Mouse (Mus musculus) frontal cortex, postnatal 25 days (tissue): ENCODE results near the gene Angptl1.

Experiments used
- DNase-seq, 2 experiments: peaks; one replicate each; pipeline ENCODE4 v3.0.0; 2022; ENCODE audit warnings: low spot score in 2 of 2

Angptl1 gene

GRCm38 (mm10) chr1:156870616-156871015, 32.3 kb downstream of the Angptl1 start:
- no peak for DNase-seq

GRCm38 (mm10) chr1:156884782-156885181, 46.4 kb downstream of the Angptl1 start:
- DNase-seq, result no peak

DNA sequence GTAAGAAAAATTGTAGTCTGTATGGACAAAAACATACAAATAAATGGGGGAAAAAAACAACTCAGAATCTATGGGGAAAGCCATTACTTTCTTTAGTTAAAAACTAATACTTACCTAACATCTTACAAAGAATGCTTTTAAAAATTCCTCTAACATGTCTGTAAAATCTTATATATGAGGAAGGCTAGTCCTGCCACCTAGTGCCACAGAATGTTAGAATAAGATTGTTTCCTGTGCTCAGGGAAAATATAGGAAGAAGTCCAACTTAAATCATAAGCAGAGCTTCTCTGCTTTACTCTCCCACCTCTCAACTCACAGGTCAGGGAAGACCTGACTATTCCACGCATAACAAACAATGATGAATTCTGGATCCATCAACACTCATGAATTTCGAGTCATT, 47.5 kb downstream of the Angptl1 start:
- no peak for DNase-seq

- DNase-seq, result no peak
Measured at GRCm38 (mm10) chr1:156888830-156889229, 50.5 kb downstream of the Angptl1 start.

DNA sequence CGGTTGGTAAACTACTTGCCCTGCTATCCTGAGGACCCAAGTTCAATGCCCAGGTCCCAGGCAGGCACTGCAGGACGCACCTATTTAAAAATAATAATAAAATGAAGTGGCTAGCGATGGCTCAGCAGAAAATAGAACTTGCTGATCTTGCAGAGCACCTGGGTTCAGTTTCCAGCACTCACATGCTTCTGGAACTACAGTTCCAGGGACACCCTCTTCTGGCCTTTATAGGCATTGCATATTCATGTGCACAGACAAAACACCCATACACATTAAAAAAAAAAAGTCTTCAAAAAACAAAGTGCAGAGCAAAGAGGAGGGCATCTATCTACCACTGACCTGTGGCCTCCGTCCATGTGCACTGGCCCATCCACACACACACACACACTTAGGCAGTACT, 53.2 kb downstream of the Angptl1 start:
- DNase-seq, result no peak

DNA sequence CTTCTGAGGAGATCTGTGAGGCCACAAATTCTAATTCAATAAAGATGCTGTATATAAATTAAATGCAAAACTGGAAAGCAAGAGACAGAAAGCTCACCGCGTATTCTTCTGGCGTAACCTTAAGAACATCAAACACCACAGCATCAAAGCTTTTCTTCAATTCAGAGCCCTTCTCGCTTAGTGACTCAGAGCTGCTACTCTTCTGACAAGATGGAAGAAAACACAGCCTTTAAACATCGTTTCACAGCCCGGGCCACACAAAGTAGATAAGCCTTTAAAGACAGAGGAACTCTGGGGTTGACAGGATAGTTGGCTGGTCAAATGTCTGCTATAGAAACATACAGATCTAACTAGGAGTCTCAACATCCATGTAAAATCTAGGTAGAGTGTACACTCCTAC, 63.3 kb downstream of the Angptl1 start:
- DNase-seq, result no peak

DNA sequence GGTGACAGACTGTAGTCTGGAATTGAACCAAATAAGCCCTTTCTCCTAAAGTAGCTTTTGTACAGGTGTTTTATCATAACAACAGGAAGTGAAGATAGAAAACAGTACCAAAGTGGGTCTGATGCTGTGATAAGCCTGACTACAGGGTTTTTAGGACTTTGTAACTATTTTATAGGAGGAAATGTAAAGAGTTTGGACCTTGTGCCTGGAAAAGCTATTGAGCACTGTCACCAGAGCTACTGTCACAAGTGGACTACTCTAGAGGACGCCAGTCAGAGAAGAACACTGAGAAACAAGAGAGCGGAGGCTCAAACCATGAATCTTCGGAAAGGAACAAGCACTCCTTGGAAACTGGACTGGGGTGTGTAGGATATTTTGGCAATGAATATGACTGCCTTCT, 65.5 kb downstream of the Angptl1 start:
- no peak for DNase-seq

GRCm38 (mm10) chr1:156905660-156906059, 67.3 kb downstream of the Angptl1 start:
- no peak for DNase-seq

- no peak for DNase-seq
Measured at GRCm38 (mm10) chr1:156909265-156909664, 70.9 kb downstream of the Angptl1 start.

- DNase-seq, result no peak
Measured at GRCm38 (mm10) chr1:156909866-156910265, 71.5 kb downstream of the Angptl1 start.
